Mouse (Mus musculus) testis, adult 2 months (tissue): ENCODE data around the gene Jag1. TPM values are rescaled to one million over a fixed set of nuclear protein-coding genes. Genes with fewer than 3 reads are reported as not detected.

Source experiments
- H3K27ac ChIP-seq: fragments of 200-500 bp; 2 replicates; pipeline ENCODE4 v1.5.1; 2012; ENCODE audit warnings: low read depth, low read length; ENCODE audit not compliant: control insufficient read depth, insufficient read depth
- H3K27me3 ChIP-seq: fragments of 200-500 bp; 2 replicates; pipeline ENCODE4 v1.6.1; 2012; ENCODE audit warnings: mild to moderate bottlenecking, low read length, moderate library complexity; ENCODE audit not compliant: control insufficient read depth, insufficient read depth
- H3K36me3 ChIP-seq: fragments of 200-500 bp; 2 replicates; pipeline ENCODE4 v1.6.1; 2012; ENCODE audit warnings: mild to moderate bottlenecking, low read length; ENCODE audit not compliant: control insufficient read depth, insufficient read depth
- H3K4me1 ChIP-seq: fragments of 200-500 bp; 2 replicates; pipeline ENCODE4 v1.6.1; 2012; ENCODE audit warnings: low read length; ENCODE audit not compliant: control insufficient read depth, insufficient read depth
- H3K4me3 ChIP-seq: fragments of 200-500 bp; 2 replicates; pipeline ENCODE4 v1.5.1; 2012; ENCODE audit warnings: low read depth, mild to moderate bottlenecking, low read length, moderate library complexity, mixed read lengths; ENCODE audit not compliant: control insufficient read depth
- CTCF ChIP-seq: fragments of 200-500 bp; IDR thresholded peaks from 2 replicates; pipeline ENCODE4 v1.5.1; 2012; ENCODE audit warnings: low read depth, mild to moderate bottlenecking, inconsistent platforms, low read length, moderate library complexity; ENCODE audit not compliant: control insufficient read depth, insufficient read depth, insufficient replicate concordance
- POLR2A ChIP-seq: fragments of 200-500 bp; IDR thresholded peaks from 2 replicates; pipeline ENCODE4 v1.6.1; 2012; ENCODE audit warnings: low read depth, mild to moderate bottlenecking, inconsistent platforms, low read length, moderate library complexity; ENCODE audit not compliant: control insufficient read depth
- polyA plus RNA-seq: library from polyadenylated mRNA; depleted of rRNA; stranded (reverse); fragments of >200 nt; gene quantifications from 2 replicates; pipeline ENCODE4 v1.2.3, GENCODE M21; 2012

Jag1 gene
- polyA plus RNA-seq, 1 experiment = 7.0 TPM

DNA sequence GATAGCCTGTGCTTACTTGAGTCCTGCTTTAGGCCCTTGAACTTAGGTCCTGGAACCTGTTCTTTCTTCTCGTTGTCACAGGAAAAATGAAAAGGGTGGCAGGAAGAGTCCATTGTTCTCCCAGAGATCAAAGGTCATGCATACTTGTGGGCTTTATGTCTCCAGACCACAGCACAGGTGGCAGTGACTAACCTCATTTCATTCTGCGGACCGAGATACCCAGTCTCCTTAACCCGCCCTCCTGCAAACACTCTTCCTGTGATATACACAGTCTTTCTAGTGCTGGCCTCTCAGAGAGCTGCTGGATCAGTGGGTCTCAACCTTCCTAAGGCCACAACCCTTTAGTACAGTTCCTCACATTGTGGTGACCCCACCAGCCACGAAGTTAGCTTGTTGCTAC is 17.6 kb upstream of the Jag1 start:
- Histone ChIP-seq H3K27me3 (no peaks in the 10 kb centered on the region), H3K4me3 (no peak overlapping the region), H3K27ac (no peak overlapping the region), H3K36me3 (no peaks in the 10 kb centered on the region), H3K4me1 (no peaks in the 10 kb centered on the region)
- no peak for TF ChIP-seq POLR2A
- no peak for TF ChIP-seq CTCF

DNA sequence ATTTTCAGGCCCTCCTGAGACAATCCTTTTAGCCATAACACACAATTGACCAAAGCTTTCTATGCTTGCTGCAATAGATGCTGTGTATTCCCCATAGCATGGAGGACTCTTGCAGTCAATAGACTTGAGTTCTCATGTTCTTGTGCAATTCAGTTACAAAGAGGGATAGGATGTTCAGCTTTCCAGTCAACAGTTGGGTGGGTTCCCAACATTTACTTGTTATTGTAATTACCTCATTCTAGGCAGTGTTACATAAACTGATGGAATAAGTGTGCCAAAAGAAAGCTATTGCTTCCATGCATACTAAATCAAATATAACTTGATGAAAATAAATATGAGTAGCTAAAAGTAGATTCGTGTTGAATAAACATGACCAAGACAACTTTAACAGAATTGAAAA is 8.4 kb upstream of the Jag1 start:
- no peak overlapping the region for H3K4me3 ChIP-seq
- H3K36me3 ChIP-seq = no peaks in the 10 kb centered on the region
- H3K27ac ChIP-seq = no peak overlapping the region
- no peak for TF ChIP-seq POLR2A
- no peak for TF ChIP-seq CTCF
- no peaks in the 10 kb centered on the region for H3K27me3 ChIP-seq
- H3K4me1 ChIP-seq = no peaks in the 10 kb centered on the region

DNA sequence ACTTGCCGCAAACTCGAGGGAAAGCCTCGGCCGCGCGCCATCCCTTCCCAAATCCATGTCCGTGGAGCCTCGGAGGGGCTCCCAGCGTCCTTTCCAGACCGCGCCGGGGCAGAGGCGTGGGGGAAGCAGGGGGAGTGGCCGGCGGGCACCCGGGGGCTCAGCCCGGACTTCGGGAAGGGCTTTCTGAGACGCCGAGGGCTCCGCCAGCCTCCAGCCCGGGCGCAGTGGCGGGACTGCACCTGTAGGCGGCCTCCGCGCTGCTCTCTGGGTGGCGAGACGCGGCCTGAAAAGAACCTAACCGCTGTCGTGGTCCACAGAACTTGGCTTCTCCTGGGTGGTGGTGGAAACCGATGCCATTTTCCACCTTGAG is 862 bp upstream of the Jag1 start:
- Histone ChIP-seq H3K36me3 (no peaks in the 10 kb centered on the region), H3K4me3 (peak overlapping the region; percentile 75), H3K27me3 (no peaks in the 10 kb centered on the region), H3K27ac (peak overlapping the region; percentile 72), H3K4me1 (peaks cover 18% of the 10 kb centered on the region)
- TF ChIP-seq CTCF (peak; percentile 63), POLR2A (no peak; the same call in 1 of the 2 replicates)

DNA sequence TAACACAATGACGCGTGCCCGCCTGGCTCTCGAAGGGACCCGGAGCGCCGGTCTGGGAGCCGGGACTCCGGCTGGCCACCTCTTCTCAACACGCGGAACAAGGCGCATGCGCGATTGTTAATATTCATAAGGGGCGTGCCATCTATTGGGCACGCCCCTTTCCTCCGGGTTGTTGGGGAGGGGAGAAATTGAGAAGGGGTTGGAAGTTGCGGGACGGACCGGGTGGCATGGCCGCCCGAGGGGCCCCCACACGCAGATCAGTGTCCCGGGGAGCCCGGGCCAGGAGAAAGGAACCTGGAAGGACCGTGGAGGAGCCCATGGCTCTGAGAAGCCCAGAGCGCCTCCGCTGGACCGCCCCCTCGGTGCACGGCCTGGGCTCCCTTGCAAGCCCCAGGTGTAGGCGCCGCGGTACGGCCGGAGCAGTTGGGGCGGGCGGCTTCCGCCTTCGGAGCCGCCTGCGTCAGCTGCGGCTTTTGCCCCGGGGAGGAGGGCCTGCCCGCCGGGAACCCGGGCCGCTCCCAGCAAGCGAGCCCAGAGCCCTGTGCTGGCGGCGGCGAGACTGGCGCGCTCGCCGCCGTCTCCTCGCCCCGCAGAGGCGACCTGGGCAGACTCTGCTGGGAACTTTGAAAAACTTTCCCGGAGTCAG is 354 bp upstream of the Jag1 start:
- H3K27ac ChIP-seq = peak overlapping the region; percentile 72
- TF ChIP-seq POLR2A = no peak; the same call in 1 of the 2 replicates
- TF ChIP-seq CTCF = no peak
- peak overlapping the region; percentile 86 for H3K4me3 ChIP-seq
- H3K36me3 ChIP-seq = no peaks in the 10 kb centered on the region
- peaks cover 18% of the 10 kb centered on the region for H3K4me1 ChIP-seq
- no peaks in the 10 kb centered on the region for H3K27me3 ChIP-seq

DNA sequence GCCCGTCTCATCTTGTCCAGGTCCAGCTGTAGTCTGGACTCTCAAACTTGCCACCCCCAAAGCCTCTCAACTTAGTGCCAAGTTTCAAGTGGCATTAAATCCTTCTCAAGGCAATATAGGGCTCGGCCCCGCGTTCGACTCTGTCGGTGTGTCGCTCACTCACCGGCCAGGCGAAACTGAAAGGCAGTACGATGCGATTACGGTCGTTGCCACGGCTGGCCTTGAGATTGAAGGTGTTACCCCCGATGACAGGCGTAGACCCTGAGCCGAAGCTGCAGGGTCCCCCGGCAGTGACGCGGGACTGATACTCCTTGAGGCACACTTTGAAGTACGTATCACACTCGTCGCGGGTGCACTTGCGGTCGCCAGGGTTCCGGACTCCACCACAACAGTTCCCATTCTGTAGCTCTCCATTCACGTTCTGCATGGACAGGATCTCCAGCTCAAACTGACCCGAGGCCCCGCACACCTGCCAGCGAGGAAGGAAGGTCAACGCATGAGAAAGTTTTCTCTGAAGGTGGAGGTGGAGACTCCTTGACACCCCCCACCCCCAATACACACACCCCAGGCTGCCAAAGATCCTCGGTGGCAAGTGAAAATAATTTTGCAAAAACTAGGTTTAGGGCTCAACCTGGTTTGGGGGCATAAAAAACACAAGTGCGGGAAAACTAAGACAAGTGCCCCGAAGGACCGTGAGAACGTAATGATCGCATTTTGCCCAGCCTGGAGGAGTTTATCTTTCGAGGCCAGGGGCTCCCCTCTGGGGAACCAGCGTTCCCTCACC is 1.0 kb downstream of the Jag1 start:
- no peaks in the 10 kb centered on the region for H3K36me3 ChIP-seq
- peaks cover 18% of the 10 kb centered on the region for H3K4me1 ChIP-seq
- H3K27me3 ChIP-seq = no peaks in the 10 kb centered on the region
- TF ChIP-seq POLR2A (no peak), CTCF (no peak)
- peak overlapping the region; percentile 47 for H3K27ac ChIP-seq
- H3K4me3 ChIP-seq = peak overlapping the region; percentile 86

DNA sequence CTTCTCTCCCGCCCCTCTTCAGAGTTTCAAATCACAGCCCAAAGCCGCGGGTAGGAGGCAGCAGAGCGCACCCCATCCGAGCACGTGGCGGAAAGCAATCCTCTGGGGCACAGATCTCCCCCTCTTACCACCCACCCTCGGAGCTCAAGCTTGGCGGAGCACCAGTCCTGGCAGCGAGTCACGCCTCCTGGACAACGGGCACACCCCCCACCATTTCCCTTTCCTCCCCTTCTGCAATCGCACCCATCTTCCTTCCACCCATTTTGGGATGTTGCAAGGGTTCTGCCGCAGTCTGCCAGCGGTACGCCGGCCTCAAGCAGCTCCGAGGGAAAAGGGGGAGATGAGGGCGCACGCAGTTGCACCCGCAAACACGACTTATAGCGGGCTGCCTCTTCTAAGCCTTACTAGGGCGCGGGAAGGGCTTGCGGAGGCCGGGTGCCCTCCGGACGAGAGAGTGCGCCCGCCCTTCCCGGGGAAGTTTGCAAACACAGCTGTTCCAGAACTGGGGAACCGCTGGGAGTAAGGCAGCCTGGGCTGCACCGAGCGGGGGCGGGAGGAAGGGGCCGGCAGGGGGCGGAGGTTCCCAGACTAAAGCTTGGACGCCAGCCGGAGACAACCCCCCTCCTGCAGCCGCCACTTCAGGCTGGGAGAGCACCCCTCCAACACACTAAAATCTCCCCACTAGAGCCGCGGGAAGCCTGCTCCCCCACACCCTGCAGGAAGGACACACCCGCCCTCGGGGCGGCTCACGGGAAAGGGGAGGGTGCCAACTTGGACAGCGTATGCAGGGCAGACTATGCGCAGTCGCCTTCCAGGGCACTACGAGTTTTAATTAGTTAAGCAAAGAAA is 2.0 kb downstream of the Jag1 start:
- H3K36me3 ChIP-seq = no peaks in the 10 kb centered on the region
- H3K4me1 ChIP-seq = peaks cover 18% of the 10 kb centered on the region
- peak overlapping the region; percentile 86 for H3K4me3 ChIP-seq
- TF ChIP-seq POLR2A (no peak), CTCF (peak; percentile 33; the same call in 1 of the 2 replicates)
- peak overlapping the region; percentile 47 for H3K27ac ChIP-seq
- no peaks in the 10 kb centered on the region for H3K27me3 ChIP-seq
